Mouse (Mus musculus) CH12.LX (cell line): ENCODE results near the gene Ccn6. TPM values are rescaled to one million over a fixed set of nuclear protein-coding genes. Genes with fewer than 3 reads are reported as not detected.

Experiments used
- DNase-seq: peaks from one replicate; pipeline ENCODE4 v3.0.0-alpha.2; 2013; ENCODE audit errors: extremely low read depth
- H3K27ac ChIP-seq: 2 replicates; pipeline ENCODE4 v1.5.1; 2012; ENCODE audit warnings: low read depth, mild to moderate bottlenecking, control low read depth, moderate library complexity; ENCODE audit not compliant: insufficient read depth
- H3K27me3 ChIP-seq: replicated peaks from 2 replicates; pipeline ENCODE3; 2012; ENCODE audit warnings: inconsistent platforms
- H3K36me3 ChIP-seq, 2 experiments: replicated peaks in 1 of 2; 2 replicates each; pipeline versions ENCODE3 to v1.6.1; 2012; ENCODE audit warnings: inconsistent platforms in 1 of 2, low read length in 1 of 2, mild to moderate bottlenecking in 1 of 2, mixed read lengths in 1 of 2, moderate library complexity in 1 of 2; ENCODE audit not compliant: control insufficient read depth in 1 of 2, insufficient read depth in 1 of 2
- H3K4me1 ChIP-seq, 2 experiments: 2 replicates each; pipeline ENCODE4 v1.6.1; 2012; ENCODE audit warnings: inconsistent platforms in 1 of 2, moderate library complexity in 1 of 2; ENCODE audit not compliant: insufficient read depth in 2 of 2, control insufficient read depth in 1 of 2
- H3K4me2 ChIP-seq: 2 replicates; pipeline ENCODE4 v1.6.1; 2012; ENCODE audit warnings: low read depth, mild to moderate bottlenecking, control low read depth; ENCODE audit not compliant: poor library complexity, insufficient read depth, severe bottlenecking
- H3K4me3 ChIP-seq, 3 experiments: fragments of 150-350 bp in 1 of 3; sonication (generic) in 1 of 3; replicated peaks in 1 of 3; 2 replicates each; pipeline versions ENCODE3 to v1.5.1; 2011 to 2012; ENCODE audit warnings: low read depth in 2 of 3, low read length in 2 of 3, mild to moderate bottlenecking in 2 of 3, moderate library complexity in 2 of 3, control low read depth in 1 of 3, improper control_type of control experiment in 1 of 3, inconsistent platforms in 1 of 3, mixed read lengths in 1 of 3; ENCODE audit not compliant: poor library complexity in 1 of 3
- H3K79me2 ChIP-seq: replicated peaks from 2 replicates; pipeline ENCODE4 v1.6.1; 2012; ENCODE audit warnings: mild to moderate bottlenecking, moderate library complexity; ENCODE audit not compliant: control insufficient read depth, poor library complexity, insufficient read depth, severe bottlenecking; ENCODE audit errors: extremely low read depth
- H3K9ac ChIP-seq: 2 replicates; pipeline ENCODE4 v1.6.1; 2012; ENCODE audit warnings: low read depth, mild to moderate bottlenecking, control low read depth, moderate library complexity; ENCODE audit not compliant: insufficient read depth
- H3K9me3 ChIP-seq: replicated peaks from 2 replicates; pipeline ENCODE3; 2012; ENCODE audit warnings: low read length, inconsistent platforms, mixed read lengths
- BHLHE40 ChIP-seq: IDR thresholded peaks from 2 replicates; pipeline ENCODE4 v1.6.1; 2011; ENCODE audit warnings: mild to moderate bottlenecking, low read depth, low read length, improper control_type of control experiment
- CHD1 ChIP-seq: IDR thresholded peaks from 2 replicates; pipeline ENCODE4 v1.6.1; 2012; ENCODE audit warnings: low read depth, low read length, improper control_type of control experiment, inconsistent platforms
- CHD2 ChIP-seq: IDR thresholded peaks from 2 replicates; pipeline ENCODE4 v1.6.1; 2011; ENCODE audit warnings: low read length, improper control_type of control experiment
- E2F4 ChIP-seq: IDR thresholded peaks from 2 replicates; pipeline ENCODE4 v1.6.1; 2011; ENCODE audit warnings: low read depth, low read length, improper control_type of control experiment; ENCODE audit not compliant: insufficient replicate concordance
- EP300 ChIP-seq: IDR thresholded peaks from 2 replicates; pipeline ENCODE4 v1.6.1; 2011; ENCODE audit warnings: low read length, improper control_type of control experiment
- JUN ChIP-seq: IDR thresholded peaks from 2 replicates; pipeline ENCODE4 v1.6.1; 2011; ENCODE audit warnings: low read depth, mild to moderate bottlenecking, low read length, improper control_type of control experiment, moderate library complexity; ENCODE audit not compliant: insufficient read depth
- MAX ChIP-seq: IDR thresholded peaks from 2 replicates; pipeline ENCODE4 v1.6.1; 2011; ENCODE audit warnings: low read length, improper control_type of control experiment
- NRF1 ChIP-seq: IDR thresholded peaks from 2 replicates; pipeline ENCODE4 v1.6.1; 2014; ENCODE audit warnings: low read depth, mild to moderate bottlenecking, inconsistent platforms, low read length, improper control_type of control experiment, moderate library complexity
- POLR2A ChIP-seq: IDR thresholded peaks from 2 replicates; pipeline ENCODE4 v1.6.1; 2011; ENCODE audit warnings: low read depth, mild to moderate bottlenecking, improper control_type of control experiment, low read length
- RAD21 ChIP-seq: IDR thresholded peaks from 2 replicates; pipeline ENCODE4 v1.6.1; 2011; ENCODE audit warnings: low read depth, mild to moderate bottlenecking, low read length, improper control_type of control experiment, moderate library complexity
- RCOR1 ChIP-seq: conservative IDR thresholded peaks from 2 replicates; pipeline ENCODE4 v1.6.1; 2012; ENCODE audit warnings: low read depth, mild to moderate bottlenecking, inconsistent platforms, low read length, improper control_type of control experiment
- TCF12 ChIP-seq: IDR thresholded peaks from 2 replicates; pipeline ENCODE4 v1.6.1; 2014; ENCODE audit warnings: low read depth, mild to moderate bottlenecking, inconsistent platforms, low read length, improper control_type of control experiment
- UBTF ChIP-seq: IDR thresholded peaks from 2 replicates; pipeline ENCODE4 v1.6.1; 2012; ENCODE audit warnings: low read depth, mild to moderate bottlenecking, inconsistent platforms, low read length, improper control_type of control experiment, moderate library complexity
- USF2 ChIP-seq: conservative IDR thresholded peaks from 2 replicates; pipeline ENCODE4 v1.6.1; 2011; ENCODE audit warnings: low read depth, low read length, improper control_type of control experiment
- ZMIZ1 ChIP-seq: IDR thresholded peaks from 2 replicates; pipeline ENCODE4 v1.6.1; 2012; ENCODE audit warnings: low read depth, mild to moderate bottlenecking, inconsistent platforms, low read length, improper control_type of control experiment
- dilution Hi-C: fragments of 300-500 bp; cut with MboI; formaldehyde crosslinking; loops from 2 replicates; pipeline ENCODE4 v1.14.3; 2020; ENCODE audit warnings: low sequenced_read_pairs; ENCODE audit not compliant: extremely low pct_unique_long_range_greater_than_20kb, extremely low pct_ligation_motif_present
- in situ Hi-C: fragments of 300-500 bp; cut with MboI; formaldehyde crosslinking; loops from 3 replicates; pipeline ENCODE4 v1.14.3; 2019; ENCODE audit warnings: low sequenced_read_pairs, low pct_ligation_motif_present, low pct_unique_long_range_greater_than_20kb, mixed read lengths
- polyA plus RNA-seq: library from polyadenylated mRNA; unstranded; fragments of >175 nt; gene quantifications from 2 replicates; pipeline ENCODE4 v1.2.1, GENCODE M21; 2012; ENCODE audit warnings: low read depth; ENCODE audit not compliant: insufficient read length
- total RNA-seq, 2 experiments: library from RNA; depleted of rRNA; stranded (reverse); fragments of 300-350 nt in 1 of 2; fragments of >200 nt in 1 of 2; gene quantifications; 2 replicates each; pipeline ENCODE4 v1.2.3; 2012 to 2014

Ccn6 gene
- total and polyA plus RNA-seq, 3 experiments, result 0.33 TPM; not detected in 2

- Histone ChIP-seq H3K36me3 (no peaks in the 10 kb centered on the region), H3K79me2 (no peaks in the 10 kb centered on the region), H3K4me2 (no peak overlapping the region), H3K27ac (no peak overlapping the region), H3K4me3 (no peak overlapping the region), H3K9me3 (no peaks in the 10 kb centered on the region)
- dilution Hi-C loops (no loop called here), in situ Hi-C loops (no loop called here)
- no peak for DNase-seq
- no peak for TF ChIP-seq RAD21
- TF ChIP-seq CHD2, result no peak
- TF ChIP-seq EP300, result no peak
- no peak for TF ChIP-seq RCOR1
- TF ChIP-seq POLR2A, result no peak
- no peak for TF ChIP-seq UBTF
- TF ChIP-seq CHD1, result no peak
- TF ChIP-seq, all 38 proteins: peak for 0
- no peaks in the 10 kb centered on the region for H3K27me3 ChIP-seq
- H3K9ac ChIP-seq, result no peak overlapping the region
- peaks cover 0 to 18% of the 10 kb centered on the region in 2 experiments; a peak in 2 of 4 replicates for H3K4me1 ChIP-seq
Measured at GRCm38 (mm10) chr10:39106935-39107334, 56.7 kb downstream of the Ccn6 start.

GRCm38 (mm10) chr10:39106413-39106812 is 57.2 kb downstream of the Ccn6 start:
- Histone ChIP-seq H3K4me3 (no peak overlapping the region), H3K27ac (no peak overlapping the region), H3K79me2 (no peaks in the 10 kb centered on the region), H3K9ac (no peak overlapping the region), H3K9me3 (no peaks in the 10 kb centered on the region), H3K36me3 (no peaks in the 10 kb centered on the region), H3K27me3 (no peaks in the 10 kb centered on the region), H3K4me2 (no peak overlapping the region), H3K4me1 (peaks cover 0 to 18% of the 10 kb centered on the region in 2 experiments; a peak in 2 of 4 replicates)
- no peak for DNase-seq
- dilution Hi-C loops (no loop called here), in situ Hi-C loops (no loop called here)
- TF ChIP-seq RCOR1, result no peak
- no peak for TF ChIP-seq CHD2
- TF ChIP-seq TCF12, result no peak
- TF ChIP-seq ZMIZ1, result no peak
- no peak for TF ChIP-seq NRF1
- no peak for TF ChIP-seq EP300
- no peak for TF ChIP-seq JUN
- TF ChIP-seq POLR2A, result no peak
- TF ChIP-seq BHLHE40, result no peak
- no peak for TF ChIP-seq MAX
- no peak for TF ChIP-seq E2F4
- TF ChIP-seq USF2, result no peak
